Mouse (Mus musculus) kidney, adult 2 months (tissue): ENCODE data around the gene Gm49394. TPM values are rescaled to one million over a fixed set of nuclear protein-coding genes. Genes with fewer than 3 reads are reported as not detected.

Experiments
- DNase-seq: peaks from one replicate; pipeline ENCODE4 v3.0.0; 2021
- H3K27ac ChIP-seq: fragments of 200-500 bp; 2 replicates; pipeline ENCODE4 v1.5.1; 2012; ENCODE audit warnings: low read depth, low read length, control low read depth, inconsistent platforms; ENCODE audit not compliant: insufficient read depth
- H3K27me3 ChIP-seq: fragments of 200-500 bp; replicated peaks from 2 replicates; pipeline ENCODE4 v1.6.1; 2012; ENCODE audit warnings: mild to moderate bottlenecking, moderate library complexity, low read length, inconsistent platforms; ENCODE audit not compliant: control insufficient read depth, insufficient read depth
- H3K36me3 ChIP-seq: fragments of 200-500 bp; 2 replicates; pipeline ENCODE4 v1.6.1; 2012; ENCODE audit warnings: mild to moderate bottlenecking, moderate library complexity, low read length, inconsistent platforms; ENCODE audit not compliant: control insufficient read depth, insufficient read depth
- H3K4me1 ChIP-seq: fragments of 200-500 bp; 2 replicates; pipeline ENCODE4 v1.6.1; 2011; ENCODE audit warnings: low read length; ENCODE audit not compliant: control insufficient read depth, insufficient read depth
- H3K4me3 ChIP-seq: fragments of 200-500 bp; 2 replicates; pipeline ENCODE4 v1.5.1; 2011; ENCODE audit warnings: mild to moderate bottlenecking, low read depth, low read length, control low read depth; ENCODE audit not compliant: insufficient read depth
- CTCF ChIP-seq: fragments of 200-500 bp; conservative IDR thresholded peaks from 2 replicates; pipeline ENCODE4 v1.5.1; 2011; ENCODE audit warnings: low read depth, mild to moderate bottlenecking, control low read depth, low read length, moderate library complexity, mixed read lengths; ENCODE audit not compliant: insufficient read depth, insufficient read length
- POLR2A ChIP-seq: fragments of 200-500 bp; IDR thresholded peaks from one replicate; pipeline ENCODE4 v1.6.1; 2011; ENCODE audit warnings: low read depth, low read length, control low read depth
- WGBS: fragments of 180-500 bp; shearing (Covaris S2); methylation state at CpG from one replicate; pipeline ENCODE4 v1.1.7; 2018; 5-methylcytosine and 5-hydroxymethylcytosine counted together
- polyA plus RNA-seq: library from polyadenylated mRNA; depleted of rRNA; stranded (reverse); fragments of >200 nt; gene quantifications from 2 replicates; pipeline ENCODE4 v1.2.3, GENCODE M21; 2012; rRNA removed

The Gm49394 gene
- polyA plus RNA-seq, 1 experiment: not detected

- TF ChIP-seq CTCF (no peak), POLR2A (no peak)
- Histone ChIP-seq H3K4me1 (no peaks in the 10 kb centered on the region), H3K4me3 (no peak overlapping the region), H3K36me3 (no peaks in the 10 kb centered on the region), H3K27ac (no peak overlapping the region), H3K27me3 (no peaks in the 10 kb centered on the region)
- DNase-seq: no peak
- WGBS: 55% methylated on average over 5 of the region's 5 CpGs
These were observed 24.7 kb downstream of the Gm49394 start for GRCm38 (mm10) chr7:142645045-142645444.

GRCm38 (mm10) chr7:142636178-142636577 is 33.6 kb downstream of the Gm49394 start:
- Histone ChIP-seq H3K4me1 (no peaks in the 10 kb centered on the region), H3K27me3 (no peaks in the 10 kb centered on the region), H3K4me3 (no peak overlapping the region), H3K27ac (no peak overlapping the region), H3K36me3 (no peaks in the 10 kb centered on the region)
- no peak for DNase-seq
- TF ChIP-seq CTCF (no peak), POLR2A (no peak)

- Histone ChIP-seq H3K27ac (no peak overlapping the region), H3K4me1 (no peaks in the 10 kb centered on the region), H3K4me3 (no peak overlapping the region), H3K36me3 (no peaks in the 10 kb centered on the region), H3K27me3 (no peaks in the 10 kb centered on the region)
- TF ChIP-seq POLR2A: no peak
- TF ChIP-seq CTCF: no peak
- peak; percentile 6 for DNase-seq
- 69% methylated on average over 10 of the region's 10 CpGs for WGBS
These were observed 39.1 kb downstream of the Gm49394 start for GRCm38 (mm10) chr7:142630691-142631090.

GRCm38 (mm10) chr7:142629806-142630205 is 39.9 kb downstream of the Gm49394 start:
- Histone ChIP-seq H3K27me3 (no peaks in the 10 kb centered on the region), H3K4me1 (no peaks in the 10 kb centered on the region), H3K27ac (no peak overlapping the region), H3K4me3 (no peak overlapping the region), H3K36me3 (no peaks in the 10 kb centered on the region)
- DNase-seq: no peak
- TF ChIP-seq CTCF: no peak
- no peak for TF ChIP-seq POLR2A
- 85% methylated on average over 6 of the region's 6 CpGs for WGBS

- H3K27ac ChIP-seq: no peak overlapping the region
- no peak for TF ChIP-seq POLR2A
- TF ChIP-seq CTCF: no peak
- H3K4me1 ChIP-seq: no peaks in the 10 kb centered on the region
- no peaks in the 10 kb centered on the region for H3K36me3 ChIP-seq
- no peak overlapping the region for H3K4me3 ChIP-seq
- DNase-seq: no peak
- WGBS: 73% methylated on average over 4 of the region's 4 CpGs
- H3K27me3 ChIP-seq: no peaks in the 10 kb centered on the region
These were observed 47.6 kb downstream of the Gm49394 start for GRCm38 (mm10) chr7:142622180-142622579.

- no peak for DNase-seq
- no peak for TF ChIP-seq CTCF
- Histone ChIP-seq H3K27ac (no peak overlapping the region), H3K27me3 (no peaks in the 10 kb centered on the region; the same call in 1 of the 2 replicates), H3K4me3 (no peak overlapping the region), H3K36me3 (no peaks in the 10 kb centered on the region), H3K4me1 (no peaks in the 10 kb centered on the region)
- WGBS: 66% methylated on average over 2 of the region's 2 CpGs
These were observed 56.7 kb downstream of the Gm49394 start for GRCm38 (mm10) chr7:142613077-142613476.

- no peak for TF ChIP-seq POLR2A
- TF ChIP-seq CTCF: peak; percentile 70
- Histone ChIP-seq H3K27ac (no peak overlapping the region), H3K4me1 (no peaks in the 10 kb centered on the region), H3K36me3 (no peaks in the 10 kb centered on the region), H3K4me3 (no peak overlapping the region), H3K27me3 (no peaks in the 10 kb centered on the region; the same call in 1 of the 2 replicates)
- 6% methylated on average over 12 of the region's 12 CpGs for WGBS
- peak; percentile 17 for DNase-seq
These were observed 58.9 kb downstream of the Gm49394 start for GRCm38 (mm10) chr7:142610627-142611406.

GRCm38 (mm10) chr7:142600921-142601320 is 68.8 kb downstream of the Gm49394 start:
- Histone ChIP-seq H3K27ac (no peak overlapping the region), H3K27me3 (no peaks in the 10 kb centered on the region), H3K4me1 (no peaks in the 10 kb centered on the region), H3K36me3 (no peaks in the 10 kb centered on the region), H3K4me3 (no peak overlapping the region)
- DNase-seq: no peak
- 94% methylated on average over 2 of the region's 2 CpGs for WGBS
- TF ChIP-seq CTCF (no peak), POLR2A (no peak)

Other genes with a start within 250 kb of the Gm49394 start
- gene Syt8, start 235.1 kb downstream of the Gm49394 start, polyA plus RNA-seq: 1.8 and 3.3 TPM in 2 replicates
- 0.54 and 103 TPM in 2 replicates for gene Tnni2, start 228.1 kb downstream of the Gm49394 start, polyA plus RNA-seq
- 22.2 and 39.8 TPM in 2 replicates for gene Lsp1, start 209.1 kb downstream of the Gm49394 start, polyA plus RNA-seq
- 48.3 TPM in 1 of 2 replicates, not detected in the other for gene Tnnt3, start 171.1 kb downstream of the Gm49394 start, polyA plus RNA-seq
- gene Mrpl23, start 137.3 kb downstream of the Gm49394 start, polyA plus RNA-seq: 10.3 and 11.0 TPM in 2 replicates
- 26.9 and 36.9 TPM in 2 replicates for gene Igf2, start 3.1 kb downstream of the Gm49394 start, polyA plus RNA-seq
- 0.68 and 0.88 TPM in 2 replicates for gene Ins2, start 73.4 kb upstream of the Gm49394 start, polyA plus RNA-seq